Mouse (Mus musculus) liver, embryonic 14.5 days (tissue): ENCODE data around the gene Samd3.

Experiments
- CTCF ChIP-seq: IDR thresholded peaks from 2 replicates; pipeline ENCODE4 v1.5.1; 2016; ENCODE audit warnings: antibody characterized with exemption, low read depth, control low read depth
- EP300 ChIP-seq: IDR thresholded peaks from 2 replicates; pipeline ENCODE4 v1.6.1; 2016; ENCODE audit warnings: antibody characterized with exemption, low read depth

- no peak for TF ChIP-seq CTCF
- TF ChIP-seq EP300: no peak
These were observed 20.1 kb downstream of the Samd3 start for GRCm38 (mm10) chr10:26249426-26250165.
